Mouse (Mus musculus) CH12.LX (cell line): ENCODE data around the gene Trove2. TPM values are rescaled to one million over a fixed set of nuclear protein-coding genes. Genes with fewer than 3 reads are reported as not detected.

ENCODE experiments used
- DNase-seq: peaks from one replicate; pipeline ENCODE4 v3.0.0-alpha.2; 2013; ENCODE audit errors: extremely low read depth
- H3K27ac ChIP-seq: 2 replicates; pipeline ENCODE4 v1.5.1; 2012; ENCODE audit warnings: low read depth, mild to moderate bottlenecking, control low read depth, moderate library complexity; ENCODE audit not compliant: insufficient read depth
- H3K27me3 ChIP-seq: replicated peaks from 2 replicates; pipeline ENCODE3; 2012; ENCODE audit warnings: inconsistent platforms
- H3K36me3 ChIP-seq, 2 experiments: replicated peaks in 1 of 2; 2 replicates each; pipeline versions ENCODE3 to v1.6.1; 2012; ENCODE audit warnings: inconsistent platforms in 1 of 2, low read length in 1 of 2, mild to moderate bottlenecking in 1 of 2, mixed read lengths in 1 of 2, moderate library complexity in 1 of 2; ENCODE audit not compliant: control insufficient read depth in 1 of 2, insufficient read depth in 1 of 2
- H3K4me1 ChIP-seq, 2 experiments: 2 replicates each; pipeline ENCODE4 v1.6.1; 2012; ENCODE audit warnings: inconsistent platforms in 1 of 2, moderate library complexity in 1 of 2; ENCODE audit not compliant: insufficient read depth in 2 of 2, control insufficient read depth in 1 of 2
- H3K4me2 ChIP-seq: 2 replicates; pipeline ENCODE4 v1.6.1; 2012; ENCODE audit warnings: low read depth, mild to moderate bottlenecking, control low read depth; ENCODE audit not compliant: poor library complexity, insufficient read depth, severe bottlenecking
- H3K4me3 ChIP-seq, 3 experiments: fragments of 150-350 bp in 1 of 3; sonication (generic) in 1 of 3; replicated peaks in 1 of 3; 2 replicates each; pipeline versions ENCODE3 to v1.5.1; 2011 to 2012; ENCODE audit warnings: low read depth in 2 of 3, low read length in 2 of 3, mild to moderate bottlenecking in 2 of 3, moderate library complexity in 2 of 3, control low read depth in 1 of 3, improper control_type of control experiment in 1 of 3, inconsistent platforms in 1 of 3, mixed read lengths in 1 of 3; ENCODE audit not compliant: poor library complexity in 1 of 3
- H3K79me2 ChIP-seq: replicated peaks from 2 replicates; pipeline ENCODE4 v1.6.1; 2012; ENCODE audit warnings: mild to moderate bottlenecking, moderate library complexity; ENCODE audit not compliant: control insufficient read depth, poor library complexity, insufficient read depth, severe bottlenecking; ENCODE audit errors: extremely low read depth
- H3K9ac ChIP-seq: 2 replicates; pipeline ENCODE4 v1.6.1; 2012; ENCODE audit warnings: low read depth, mild to moderate bottlenecking, control low read depth, moderate library complexity; ENCODE audit not compliant: insufficient read depth
- H3K9me3 ChIP-seq: replicated peaks from 2 replicates; pipeline ENCODE3; 2012; ENCODE audit warnings: low read length, inconsistent platforms, mixed read lengths
- BHLHE40 ChIP-seq: IDR thresholded peaks from 2 replicates; pipeline ENCODE4 v1.6.1; 2011; ENCODE audit warnings: mild to moderate bottlenecking, low read depth, low read length, improper control_type of control experiment
- CHD1 ChIP-seq: IDR thresholded peaks from 2 replicates; pipeline ENCODE4 v1.6.1; 2012; ENCODE audit warnings: low read depth, low read length, improper control_type of control experiment, inconsistent platforms
- CTCF ChIP-seq, 2 experiments: IDR thresholded peaks in 1 of 2; conservative IDR thresholded peaks in 1 of 2; 2 replicates each; pipeline ENCODE4 v1.5.1; 2011 to 2012; ENCODE audit warnings: low read depth in 2 of 2, low read length in 2 of 2, improper control_type of control experiment in 1 of 2, inconsistent platforms in 1 of 2, mild to moderate bottlenecking in 1 of 2, moderate library complexity in 1 of 2
- E2F4 ChIP-seq: IDR thresholded peaks from 2 replicates; pipeline ENCODE4 v1.6.1; 2011; ENCODE audit warnings: low read depth, low read length, improper control_type of control experiment; ENCODE audit not compliant: insufficient replicate concordance
- EP300 ChIP-seq: IDR thresholded peaks from 2 replicates; pipeline ENCODE4 v1.6.1; 2011; ENCODE audit warnings: low read length, improper control_type of control experiment
- ETS1 ChIP-seq: conservative IDR thresholded peaks from 2 replicates; pipeline ENCODE4 v1.6.1; 2012; ENCODE audit warnings: low read depth, mild to moderate bottlenecking, inconsistent platforms, low read length, improper control_type of control experiment, moderate library complexity
- HCFC1 ChIP-seq: IDR thresholded peaks from 2 replicates; pipeline ENCODE4 v1.6.1; 2012; ENCODE audit warnings: low read depth, mild to moderate bottlenecking, inconsistent platforms, low read length, improper control_type of control experiment
- IRF4 ChIP-seq: IDR thresholded peaks from 2 replicates; pipeline ENCODE4 v1.6.1; 2014; ENCODE audit warnings: low read depth, mild to moderate bottlenecking, inconsistent platforms, low read length, improper control_type of control experiment
- JUN ChIP-seq: IDR thresholded peaks from 2 replicates; pipeline ENCODE4 v1.6.1; 2011; ENCODE audit warnings: low read depth, mild to moderate bottlenecking, low read length, improper control_type of control experiment, moderate library complexity; ENCODE audit not compliant: insufficient read depth
- JUND ChIP-seq: conservative IDR thresholded peaks from 2 replicates; pipeline ENCODE4 v1.6.1; 2011; ENCODE audit warnings: low read depth, low read length, improper control_type of control experiment
- KAT2A ChIP-seq: IDR thresholded peaks from 2 replicates; pipeline ENCODE4 v1.6.1; 2012; ENCODE audit warnings: low read length, improper control_type of control experiment, inconsistent platforms; ENCODE audit not compliant: insufficient replicate concordance
- MAFK ChIP-seq: IDR thresholded peaks from 2 replicates; pipeline ENCODE4 v1.6.1; 2011; ENCODE audit warnings: low read length, improper control_type of control experiment; ENCODE audit not compliant: insufficient replicate concordance
- MAX ChIP-seq: IDR thresholded peaks from 2 replicates; pipeline ENCODE4 v1.6.1; 2011; ENCODE audit warnings: low read length, improper control_type of control experiment
- MAZ ChIP-seq: IDR thresholded peaks from 2 replicates; pipeline ENCODE4 v1.6.1; 2012; ENCODE audit warnings: low read depth, mild to moderate bottlenecking, inconsistent platforms, low read length, improper control_type of control experiment, moderate library complexity
- MEF2A ChIP-seq: IDR thresholded peaks from 2 replicates; pipeline ENCODE4 v1.6.1; 2014; ENCODE audit warnings: low read depth, mild to moderate bottlenecking, inconsistent platforms, low read length, improper control_type of control experiment, borderline replicate concordance
- MXI1 ChIP-seq: IDR thresholded peaks from 2 replicates; pipeline ENCODE4 v1.6.1; 2011; ENCODE audit warnings: mild to moderate bottlenecking, low read depth, low read length, improper control_type of control experiment
- MYC ChIP-seq: IDR thresholded peaks from 2 replicates; pipeline ENCODE4 v1.6.1; 2011; ENCODE audit warnings: low read depth, mild to moderate bottlenecking, improper control_type of control experiment, low read length
- NELFE ChIP-seq: IDR thresholded peaks from 2 replicates; pipeline ENCODE4 v1.6.1; 2011; ENCODE audit warnings: low read depth, low read length, improper control_type of control experiment
- NRF1 ChIP-seq: IDR thresholded peaks from 2 replicates; pipeline ENCODE4 v1.6.1; 2014; ENCODE audit warnings: low read depth, mild to moderate bottlenecking, inconsistent platforms, low read length, improper control_type of control experiment, moderate library complexity
- POLR2A ChIP-seq: IDR thresholded peaks from 2 replicates; pipeline ENCODE4 v1.6.1; 2011; ENCODE audit warnings: low read depth, mild to moderate bottlenecking, improper control_type of control experiment, low read length
- POLR2AphosphoS2 ChIP-seq: IDR thresholded peaks from 2 replicates; pipeline ENCODE4 v1.6.1; 2011; ENCODE audit warnings: low read depth, low read length, improper control_type of control experiment
- RCOR1 ChIP-seq: conservative IDR thresholded peaks from 2 replicates; pipeline ENCODE4 v1.6.1; 2012; ENCODE audit warnings: low read depth, mild to moderate bottlenecking, inconsistent platforms, low read length, improper control_type of control experiment
- SIN3A ChIP-seq: IDR thresholded peaks from 2 replicates; pipeline ENCODE4 v1.6.1; 2012; ENCODE audit warnings: low read length, improper control_type of control experiment, inconsistent platforms
- SMC3 ChIP-seq: IDR thresholded peaks from 2 replicates; pipeline ENCODE4 v1.6.1; 2011; ENCODE audit warnings: low read depth, low read length, improper control_type of control experiment
- TBP ChIP-seq: conservative IDR thresholded peaks from 2 replicates; pipeline ENCODE4 v1.6.1; 2011; ENCODE audit warnings: low read depth, low read length, improper control_type of control experiment
- TCF12 ChIP-seq: IDR thresholded peaks from 2 replicates; pipeline ENCODE4 v1.6.1; 2014; ENCODE audit warnings: low read depth, mild to moderate bottlenecking, inconsistent platforms, low read length, improper control_type of control experiment
- UBTF ChIP-seq: IDR thresholded peaks from 2 replicates; pipeline ENCODE4 v1.6.1; 2012; ENCODE audit warnings: low read depth, mild to moderate bottlenecking, inconsistent platforms, low read length, improper control_type of control experiment, moderate library complexity
- USF1 ChIP-seq: IDR thresholded peaks from 2 replicates; pipeline ENCODE4 v1.6.1; 2014; ENCODE audit warnings: low read depth, mild to moderate bottlenecking, inconsistent platforms, low read length, improper control_type of control experiment
- ZKSCAN1 ChIP-seq: IDR thresholded peaks from 2 replicates; pipeline ENCODE4 v1.6.1; 2012; ENCODE audit warnings: low read depth, inconsistent platforms, low read length, improper control_type of control experiment, borderline replicate concordance
- ZMIZ1 ChIP-seq: IDR thresholded peaks from 2 replicates; pipeline ENCODE4 v1.6.1; 2012; ENCODE audit warnings: low read depth, mild to moderate bottlenecking, inconsistent platforms, low read length, improper control_type of control experiment
- ZNF384 ChIP-seq: IDR thresholded peaks from 2 replicates; pipeline ENCODE4 v1.6.1; 2012; ENCODE audit warnings: low read depth, low read length, improper control_type of control experiment, inconsistent platforms
- dilution Hi-C: fragments of 300-500 bp; cut with MboI; formaldehyde crosslinking; loops from 2 replicates; pipeline ENCODE4 v1.14.3; 2020; ENCODE audit warnings: low sequenced_read_pairs; ENCODE audit not compliant: extremely low pct_unique_long_range_greater_than_20kb, extremely low pct_ligation_motif_present
- in situ Hi-C: fragments of 300-500 bp; cut with MboI; formaldehyde crosslinking; loops from 3 replicates; pipeline ENCODE4 v1.14.3; 2019; ENCODE audit warnings: low sequenced_read_pairs, low pct_ligation_motif_present, low pct_unique_long_range_greater_than_20kb, mixed read lengths
- polyA plus RNA-seq: library from polyadenylated mRNA; unstranded; fragments of >175 nt; gene quantifications from 2 replicates; pipeline ENCODE4 v1.2.1, GENCODE M21; 2012; ENCODE audit warnings: low read depth; ENCODE audit not compliant: insufficient read length
- total RNA-seq, 2 experiments: library from RNA; depleted of rRNA; stranded (reverse); fragments of 300-350 nt in 1 of 2; fragments of >200 nt in 1 of 2; gene quantifications; 2 replicates each; pipeline ENCODE4 v1.2.3; 2012 to 2014

Gene Trove2
- total and polyA plus RNA-seq, 3 experiments, result 3.8 to 7.5 (median 6.6) TPM

DNA sequence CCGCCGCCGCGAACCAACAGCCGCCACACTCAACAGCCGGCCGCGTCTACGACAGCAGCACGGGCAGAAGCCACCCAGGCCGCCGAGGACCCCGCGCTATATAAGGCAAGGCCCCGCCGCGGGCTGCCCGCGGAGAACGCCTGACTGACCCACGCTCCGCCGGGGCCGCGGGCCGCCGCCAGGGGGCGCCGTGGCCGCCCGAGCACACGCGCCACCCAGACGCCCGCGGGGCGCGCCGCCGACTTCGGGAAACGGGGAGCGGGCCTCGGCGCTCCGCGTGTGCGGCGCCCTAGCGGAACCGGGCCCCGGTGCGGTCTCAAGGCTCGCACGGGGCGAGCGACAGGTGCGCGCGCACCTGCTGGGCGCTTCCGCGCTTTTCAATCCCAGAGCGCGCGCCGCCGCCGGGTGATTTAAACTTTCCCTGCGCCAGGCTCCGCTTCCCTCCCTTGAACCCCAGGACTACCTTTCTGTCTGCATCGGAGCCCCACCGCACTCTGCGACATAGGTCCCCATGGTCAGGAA lies 74.1 kb downstream of the Trove2 start, which contains the start of gene Cdc73 (continued):
- peak; percentile 27 for TF ChIP-seq BHLHE40
- TF ChIP-seq UBTF, result peak; percentile 69; the same call in 1 of the 2 replicates
- TF ChIP-seq JUND, result no peak
- TF ChIP-seq TBP, result peak; percentile 68; the same call in 1 of the 2 replicates
- no peak for TF ChIP-seq KAT2A
- TF ChIP-seq ZKSCAN1, result no peak
- TF ChIP-seq EP300, result no peak
- no peak for TF ChIP-seq USF1
- TF ChIP-seq CHD1, result no peak
- TF ChIP-seq MYC, result no peak
- TF ChIP-seq MXI1, result 0 out of 2 replicates have a peak, but pooled peaks have one; percentile 26
- peak; percentile 65; the same call in 1 of the 2 replicates for TF ChIP-seq MEF2A
- TF ChIP-seq ETS1, result no peak
- no peak for TF ChIP-seq POLR2AphosphoS2

DNA sequence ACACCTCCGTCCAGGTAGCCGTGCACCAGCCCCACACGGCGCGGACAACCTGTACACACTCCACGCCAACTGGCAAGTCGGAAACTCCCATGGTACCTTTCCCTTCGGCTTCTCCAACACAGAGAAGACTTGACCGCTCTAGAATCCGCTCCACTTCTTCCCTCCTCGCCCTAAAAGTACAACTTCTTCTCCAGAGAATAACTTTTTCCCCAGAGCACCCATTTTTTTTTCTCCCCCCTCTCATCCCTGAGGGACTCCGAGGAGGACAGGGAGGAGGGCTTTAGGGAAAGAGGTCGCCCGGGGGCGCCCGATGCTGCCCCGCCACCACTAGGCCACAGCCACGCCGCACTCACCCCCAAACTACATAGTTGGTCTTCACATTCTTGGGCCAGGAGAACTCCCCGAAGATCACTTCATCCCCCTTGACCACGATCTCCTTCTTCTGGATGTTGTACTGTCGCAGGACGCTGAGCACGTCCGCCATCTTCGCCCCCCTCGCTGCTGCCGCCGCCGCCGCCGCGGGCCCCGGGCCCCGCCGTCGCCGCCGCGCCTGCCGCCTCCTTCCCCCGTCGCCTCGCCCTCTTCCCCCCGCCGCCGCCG lies 74.6 kb downstream of the Trove2 start:
- peaks cover 45% of the 10 kb centered on the region for H3K79me2 ChIP-seq
- dilution Hi-C loops, result no loop called here
- H3K36me3 ChIP-seq, result peaks cover 5 to 18% of the 10 kb centered on the region in 2 experiments
- H3K4me2 ChIP-seq, result peak overlapping the region; percentile 86; the same call in 1 of the 2 replicates
- H3K9me3 ChIP-seq, result no peaks in the 10 kb centered on the region
- peak; percentile 26 for DNase-seq
- peak overlapping the region; percentile 85 for H3K27ac ChIP-seq
- H3K4me1 ChIP-seq, result peaks cover 0 to 12% of the 10 kb centered on the region in 2 experiments; a peak in 1 of 4 replicates
- no peak for TF ChIP-seq TCF12
- TF ChIP-seq MXI1, result 0 out of 2 replicates have a peak, but pooled peaks have one; percentile 16
- no peak for TF ChIP-seq JUN
- no peak for TF ChIP-seq RCOR1
- no peak for TF ChIP-seq MEF2A
- no peak; the same call in 1 of the 2 replicates for TF ChIP-seq HCFC1
- TF ChIP-seq USF1, result no peak
- no peak for TF ChIP-seq MAX
- 0 out of 2 replicates have a peak, but pooled peaks have one; percentile 65 for TF ChIP-seq UBTF
- no peak for TF ChIP-seq JUND
- TF ChIP-seq SIN3A, result peak; percentile 24; the same call in 1 of the 2 replicates
- TF ChIP-seq SMC3, result no peak
- peak; percentile 57; the same call in 1 of the 2 replicates for TF ChIP-seq ZNF384
- TF ChIP-seq POLR2AphosphoS2, result no peak
- no peak for TF ChIP-seq MAFK
- TF ChIP-seq CTCF (conservative IDR thresholded peaks at IDR 0.05 in 1 of 2, IDR thresholded peaks at IDR 0.05 in 1 of 2; ENCODE audit: low read depth in 2 of 2, low read length in 2 of 2), result peak in 1 of 2 experiments; percentile 15; a peak in 1 of 4 replicates
- no peak for TF ChIP-seq KAT2A
- TF ChIP-seq E2F4, result no peak
- no peak for TF ChIP-seq NRF1
- no peak for TF ChIP-seq BHLHE40
- no peak for TF ChIP-seq MAZ
- TF ChIP-seq ZMIZ1, result no peak
- no peak for TF ChIP-seq IRF4
- TF ChIP-seq ETS1, result no peak
- TF ChIP-seq NELFE, result no peak
- TF ChIP-seq POLR2A, result no peak; the same call in 1 of the 2 replicates
- TF ChIP-seq TBP, result no peak
- TF ChIP-seq, all 38 proteins: peak for 5
- in situ Hi-C loops, result no loop called here
- Histone ChIP-seq H3K9ac (peak overlapping the region; percentile 96), H3K27me3 (peaks cover 11% of the 10 kb centered on the region), H3K4me3 (peak overlapping the region; percentile 90 to 97 (median 92))
